Mouse (Mus musculus) ES-Bruce4 (cell line): ENCODE measurements around the gene Dpp6. TPM values are rescaled to one million over a fixed set of nuclear protein-coding genes. Genes with fewer than 3 reads are reported as not detected.

Experiments
- H3K27ac ChIP-seq: 2 replicates; pipeline ENCODE4 v1.5.1; 2012; ENCODE audit warnings: low read length, inconsistent platforms; ENCODE audit not compliant: insufficient read depth
- H3K27me3 ChIP-seq: 2 replicates; pipeline ENCODE4 v1.6.1; 2012; ENCODE audit warnings: mild to moderate bottlenecking, low read length, inconsistent platforms; ENCODE audit not compliant: control insufficient read depth, poor library complexity, insufficient read depth, severe bottlenecking
- H3K36me3 ChIP-seq: 2 replicates; pipeline ENCODE4 v1.6.1; 2012; ENCODE audit warnings: inconsistent platforms, mild to moderate bottlenecking, low read length, moderate library complexity; ENCODE audit not compliant: control insufficient read depth, poor library complexity, insufficient read depth, severe bottlenecking
- H3K4me1 ChIP-seq: one replicate; pipeline ENCODE4 v1.8.1; 2011; ENCODE audit warnings: low read length; ENCODE audit not compliant: control insufficient read depth, insufficient read depth
- H3K4me3 ChIP-seq: 2 replicates; pipeline ENCODE4 v1.5.1; 2011; ENCODE audit warnings: low read depth, mild to moderate bottlenecking, low read length
- H3K9ac ChIP-seq: 2 replicates; pipeline ENCODE4 v1.6.1; 2012; ENCODE audit warnings: low read depth, mild to moderate bottlenecking, inconsistent platforms; ENCODE audit not compliant: poor library complexity, severe bottlenecking
- H3K9me3 ChIP-seq: replicated peaks from 2 replicates; pipeline ENCODE4 v1.6.1; 2012; ENCODE audit warnings: mild to moderate bottlenecking, low read length, inconsistent platforms; ENCODE audit not compliant: control insufficient read depth, poor library complexity, insufficient read depth, severe bottlenecking
- CTCF ChIP-seq: IDR thresholded peaks from one replicate; pipeline ENCODE4 v1.8.1; 2011; ENCODE audit warnings: low read depth, low read length
- EP300 ChIP-seq: IDR thresholded peaks from 2 replicates; pipeline ENCODE4 v1.6.1; 2011; ENCODE audit warnings: low read depth, low read length; ENCODE audit not compliant: insufficient read depth
- POLR2A ChIP-seq: IDR thresholded peaks from one replicate; pipeline ENCODE4 v1.8.1; 2011; ENCODE audit warnings: low read length; ENCODE audit not compliant: insufficient read depth
- polyA plus RNA-seq: library from polyadenylated mRNA; stranded (reverse); fragments of >200 nt; gene quantifications from 2 replicates; pipeline ENCODE4 v1.2.4, GENCODE M21; 2011; ENCODE audit warnings: low read depth; ENCODE audit not compliant: missing spikeins, insufficient read depth, insufficient read length

Dpp6 gene
- polyA plus RNA-seq, 1 experiment: 4.1 TPM

- H3K4me1 ChIP-seq: no peaks in the 10 kb centered on the region
- H3K36me3 ChIP-seq: no peaks in the 10 kb centered on the region
- H3K4me3 ChIP-seq: no peak overlapping the region
- H3K9ac ChIP-seq: no peak overlapping the region
- no peak overlapping the region for H3K27ac ChIP-seq
- H3K9me3 ChIP-seq: no peaks in the 10 kb centered on the region
- no peaks in the 10 kb centered on the region for H3K27me3 ChIP-seq
- TF ChIP-seq POLR2A (no peak), CTCF (no peak), EP300 (no peak)
Observed at GRCm38 (mm10) chr5:27711461-27712192, 894.6 kb downstream of the Dpp6 start.

DNA sequence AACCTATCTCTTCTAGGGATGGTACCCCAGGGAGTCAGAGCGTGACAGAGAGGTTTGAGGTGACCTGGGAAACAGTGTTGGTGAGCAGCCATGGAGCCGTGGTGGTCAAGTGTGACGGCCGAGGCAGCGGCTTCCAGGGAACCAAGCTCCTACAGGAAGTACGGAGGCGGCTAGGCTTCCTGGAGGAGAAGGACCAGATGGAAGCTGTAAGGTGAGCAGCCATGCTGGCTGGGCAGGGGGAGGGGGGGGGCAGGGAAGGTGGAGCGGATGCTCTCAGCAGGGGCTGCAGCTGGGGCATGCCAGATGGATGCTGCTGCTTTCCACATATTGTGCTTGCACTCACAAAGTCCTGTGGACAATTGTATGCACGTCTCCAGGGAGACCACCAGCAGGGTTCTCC is 897.4 kb downstream of the Dpp6 start:
- Histone ChIP-seq H3K27me3 (no peaks in the 10 kb centered on the region), H3K9ac (no peak overlapping the region), H3K36me3 (no peaks in the 10 kb centered on the region), H3K4me1 (no peaks in the 10 kb centered on the region), H3K4me3 (no peak overlapping the region), H3K27ac (no peak overlapping the region), H3K9me3 (no peaks in the 10 kb centered on the region)
- no peak for TF ChIP-seq CTCF
- TF ChIP-seq EP300: no peak
- no peak for TF ChIP-seq POLR2A

GRCm38 (mm10) chr5:27716026-27716425 is 899.0 kb downstream of the Dpp6 start:
- no peaks in the 10 kb centered on the region for H3K9me3 ChIP-seq
- H3K36me3 ChIP-seq: no peaks in the 10 kb centered on the region
- TF ChIP-seq EP300 (no peak), POLR2A (no peak), CTCF (no peak)

DNA sequence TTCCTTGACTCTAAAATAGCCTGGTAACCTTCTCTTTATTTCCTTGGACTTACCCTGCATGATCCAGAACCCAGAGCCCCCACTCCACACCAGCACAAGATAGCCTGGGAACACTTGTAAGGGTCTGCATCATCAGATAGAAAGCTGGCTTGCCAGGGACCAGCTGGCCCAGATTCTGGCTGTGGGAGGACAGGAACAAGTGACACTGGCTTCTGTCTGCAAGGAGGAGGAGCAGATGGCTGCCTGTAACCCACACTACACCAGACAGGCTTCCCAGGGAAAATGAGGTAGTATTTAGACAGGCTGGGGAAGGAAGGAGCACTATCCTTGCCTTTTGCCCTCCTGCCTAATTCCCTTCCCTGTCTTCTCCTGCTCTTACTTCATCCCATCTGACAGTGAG is 900.3 kb downstream of the Dpp6 start:
- Histone ChIP-seq H3K9me3 (no peaks in the 10 kb centered on the region), H3K9ac (no peak overlapping the region), H3K27me3 (no peaks in the 10 kb centered on the region), H3K36me3 (no peaks in the 10 kb centered on the region), H3K27ac (no peak overlapping the region), H3K4me1 (no peaks in the 10 kb centered on the region), H3K4me3 (no peak overlapping the region)
- TF ChIP-seq POLR2A (no peak), EP300 (no peak), CTCF (no peak)

More at GRCm38 (mm10) chr5:27716026-27716425, 899.0 kb downstream of the Dpp6 start:
- Histone ChIP-seq H3K4me1 (no peaks in the 10 kb centered on the region), H3K27me3 (no peaks in the 10 kb centered on the region), H3K4me3 (no peak overlapping the region), H3K27ac (no peak overlapping the region), H3K9ac (no peak overlapping the region)

- H3K27ac ChIP-seq: no peak overlapping the region
- no peak for TF ChIP-seq POLR2A
- no peak for TF ChIP-seq EP300
- no peak for TF ChIP-seq CTCF
- H3K9ac ChIP-seq: no peak overlapping the region
- no peaks in the 10 kb centered on the region for H3K4me1 ChIP-seq
- H3K9me3 ChIP-seq: no peaks in the 10 kb centered on the region
- H3K27me3 ChIP-seq: no peaks in the 10 kb centered on the region
- H3K36me3 ChIP-seq: no peaks in the 10 kb centered on the region
- no peak overlapping the region for H3K4me3 ChIP-seq
Observed at GRCm38 (mm10) chr5:27719311-27719710, 902.3 kb downstream of the Dpp6 start.

GRCm38 (mm10) chr5:27724460-27724859 is 907.5 kb downstream of the Dpp6 start:
- no peak overlapping the region for H3K4me3 ChIP-seq
- no peaks in the 10 kb centered on the region for H3K4me1 ChIP-seq
- H3K36me3 ChIP-seq: no peaks in the 10 kb centered on the region
- TF ChIP-seq POLR2A (no peak), CTCF (peak; percentile 5), EP300 (no peak)
- H3K27ac ChIP-seq: no peak overlapping the region
- no peak overlapping the region for H3K9ac ChIP-seq
- H3K9me3 ChIP-seq: no peaks in the 10 kb centered on the region
- H3K27me3 ChIP-seq: no peaks in the 10 kb centered on the region
